Mouse (Mus musculus) embryonic facial prominence, embryonic 11.5 days (tissue): ENCODE data around the gene Slc28a1. TPM values are rescaled to one million over a fixed set of nuclear protein-coding genes. Genes with fewer than 3 reads are reported as not detected.
A peak's percentile ranks its signal among the peaks of the same experiment; 100 is the strongest.

Source experiments
- ATAC-seq: fragments of 200-750 bp; cut with Nextera tagmentation; replicated peaks from 2 replicates; pipeline ENCODE4 v1.8.0; 2017; ENCODE audit warnings: low read depth; ENCODE audit not compliant: insufficient number of reproducible peaks, low FRiP score, low TSS enrichment
- DNase-seq: peaks from one replicate; pipeline ENCODE4 v3.0.0-alpha.2; 2015; ENCODE audit warnings: low spot score
- H3K27ac ChIP-seq: fragments of 300-500 bp; sonication (generic); replicated peaks from 2 replicates; pipeline ENCODE4 v1.5.1; 2014; ENCODE audit warnings: mild to moderate bottlenecking, low read depth, low read length, control low read depth
- H3K27me3 ChIP-seq: fragments of 300-500 bp; sonication (generic); 2 replicates; pipeline ENCODE4 v1.6.1; 2014; ENCODE audit warnings: mild to moderate bottlenecking, low read length, moderate library complexity, mixed read lengths; ENCODE audit not compliant: control insufficient read depth, insufficient read depth
- H3K36me3 ChIP-seq: fragments of 300-500 bp; sonication (generic); replicated peaks from 2 replicates; pipeline ENCODE4 v1.6.1; 2014; ENCODE audit warnings: low read depth, mild to moderate bottlenecking, low read length, moderate library complexity, mixed read lengths; ENCODE audit not compliant: control insufficient read depth, insufficient read depth
- H3K4me1 ChIP-seq: fragments of 300-500 bp; sonication (generic); 2 replicates; pipeline ENCODE4 v1.6.1; 2014; ENCODE audit warnings: low read length, mixed read lengths; ENCODE audit not compliant: control insufficient read depth, insufficient read depth
- H3K4me2 ChIP-seq: fragments of 300-500 bp; sonication (generic); 2 replicates; pipeline ENCODE4 v1.6.1; 2014; ENCODE audit warnings: low read depth, mild to moderate bottlenecking, control low read depth, low read length, moderate library complexity
- H3K4me3 ChIP-seq: fragments of 300-500 bp; sonication (generic); 2 replicates; pipeline ENCODE4 v1.5.1; 2014; ENCODE audit warnings: low read depth, low read length, control low read depth
- H3K9ac ChIP-seq: fragments of 300-500 bp; sonication (generic); replicated peaks from 2 replicates; pipeline ENCODE4 v1.6.1; 2014; ENCODE audit warnings: mild to moderate bottlenecking, control low read depth, low read length
- H3K9me3 ChIP-seq: fragments of 300-500 bp; sonication (generic); replicated peaks from 2 replicates; pipeline ENCODE4 v1.6.1; 2016; ENCODE audit warnings: mild to moderate bottlenecking, low read length, inconsistent platforms, mixed read lengths; ENCODE audit not compliant: control insufficient read depth
- WGBS: fragments of 180-500 bp; shearing (Covaris S2); extraction: QIAGEN DNeasy Blood & Tissue Kit; methylation state at CpG from one replicate; pipeline ENCODE4 v1.1.7; 2014; 5-methylcytosine and 5-hydroxymethylcytosine counted together
- polyA plus RNA-seq: library from polyadenylated mRNA; unstranded; fragments of >200 nt; fragmentation: Nextera tagmentation; extraction: Ambion mirVana; gene quantifications from 2 replicates; pipeline ENCODE4 v1.2.1, GENCODE M21; 2014

Gene Slc28a1
- 0.07 TPM in 1 of 2 replicates, not detected in the other for polyA plus RNA-seq

- Histone ChIP-seq H3K4me1 (no peaks in the 10 kb centered on the region), H3K4me3 (no peak within 1 kb of the TSS), H3K9ac (no peak within 1 kb of the TSS), H3K27ac (no peak within 1 kb of the TSS), H3K4me2 (no peak within 1 kb of the TSS), H3K9me3 (no peaks in the 10 kb centered on the region), H3K27me3 (no peaks in the 10 kb centered on the region), H3K36me3 (no peaks in the 10 kb centered on the region)
- 81% methylated on average over 6 of the region's 6 CpGs for WGBS
- no peak for DNase-seq
- no peak for ATAC-seq
Observed at GRCm38 (mm10) chr7:81114555-81114954, at the start of gene Slc28a1. Gene Slc28a1, plus strand, starts transcription at chr7:81114799.

GRCm38 (mm10) chr7:81066714-81067113 is 47.9 kb upstream of the Slc28a1 start:
- no peaks in the 10 kb centered on the region for H3K4me1 ChIP-seq
- H3K4me3 ChIP-seq = no peak overlapping the region
- no peak for DNase-seq

GRCm38 (mm10) chr7:81072463-81072862 is 42.1 kb upstream of the Slc28a1 start:
- Histone ChIP-seq H3K9ac (no peak overlapping the region), H3K4me1 (no peaks in the 10 kb centered on the region), H3K9me3 (no peaks in the 10 kb centered on the region), H3K27ac (no peak overlapping the region), H3K4me2 (no peak overlapping the region), H3K36me3 (no peaks in the 10 kb centered on the region), H3K27me3 (no peaks in the 10 kb centered on the region), H3K4me3 (no peak overlapping the region)
- 26% methylated on average over 5 of the region's 5 CpGs for WGBS
- DNase-seq (no peak), ATAC-seq (no peak)

More at GRCm38 (mm10) chr7:81066714-81067113, 47.9 kb upstream of the Slc28a1 start:
- Histone ChIP-seq H3K9me3 (no peaks in the 10 kb centered on the region), H3K4me2 (no peak overlapping the region), H3K9ac (no peak overlapping the region), H3K27me3 (no peaks in the 10 kb centered on the region), H3K27ac (no peak overlapping the region), H3K36me3 (no peaks in the 10 kb centered on the region)
- ATAC-seq = no peak
- WGBS = 35% methylated on average over 6 of the region's 6 CpGs

- no peak for ATAC-seq
- no peak overlapping the region for H3K9ac ChIP-seq
- no peak for DNase-seq
Observed at GRCm38 (mm10) chr7:81073273-81073672, 41.3 kb upstream of the Slc28a1 start.

GRCm38 (mm10) chr7:81074546-81074945 is 40.1 kb upstream of the Slc28a1 start:
- Histone ChIP-seq H3K36me3 (no peaks in the 10 kb centered on the region), H3K4me2 (no peak overlapping the region), H3K4me3 (no peak overlapping the region), H3K27ac (no peak overlapping the region), H3K4me1 (no peaks in the 10 kb centered on the region), H3K27me3 (no peaks in the 10 kb centered on the region), H3K9ac (no peak overlapping the region), H3K9me3 (no peaks in the 10 kb centered on the region)
- no peak for ATAC-seq
- 43% methylated on average over 9 of the region's 9 CpGs for WGBS
- peak; percentile 35 for DNase-seq

More at GRCm38 (mm10) chr7:81073273-81073672, 41.3 kb upstream of the Slc28a1 start:
- Histone ChIP-seq H3K36me3 (no peaks in the 10 kb centered on the region), H3K9me3 (no peaks in the 10 kb centered on the region), H3K4me2 (no peak overlapping the region), H3K4me1 (no peaks in the 10 kb centered on the region), H3K27ac (no peak overlapping the region), H3K4me3 (no peak overlapping the region), H3K27me3 (no peaks in the 10 kb centered on the region)
- 79% methylated on average over 5 of the region's 5 CpGs for WGBS

GRCm38 (mm10) chr7:81075299-81075698 is 39.3 kb upstream of the Slc28a1 start:
- no peak for DNase-seq
- Histone ChIP-seq H3K4me3 (no peak overlapping the region), H3K4me2 (no peak overlapping the region), H3K4me1 (no peaks in the 10 kb centered on the region), H3K9ac (no peak overlapping the region), H3K36me3 (no peaks in the 10 kb centered on the region), H3K27ac (no peak overlapping the region), H3K27me3 (no peaks in the 10 kb centered on the region), H3K9me3 (no peaks in the 10 kb centered on the region)
- ATAC-seq = no peak
- WGBS = 58% methylated on average over 7 of the region's 7 CpGs

- DNase-seq (no peak), ATAC-seq (no peak)
- no peaks in the 10 kb centered on the region for H3K27me3 ChIP-seq
- no peak overlapping the region for H3K4me2 ChIP-seq
- H3K9me3 ChIP-seq = no peaks in the 10 kb centered on the region
- H3K4me1 ChIP-seq = no peaks in the 10 kb centered on the region
- no peak overlapping the region for H3K27ac ChIP-seq
- H3K36me3 ChIP-seq = no peaks in the 10 kb centered on the region
- 80% methylated on average over 5 of the region's 5 CpGs for WGBS
- no peak overlapping the region for H3K4me3 ChIP-seq
- no peak overlapping the region for H3K9ac ChIP-seq
Observed at GRCm38 (mm10) chr7:81075732-81076131, 38.9 kb upstream of the Slc28a1 start.

GRCm38 (mm10) chr7:81077009-81077408 is 37.6 kb upstream of the Slc28a1 start:
- Histone ChIP-seq H3K27ac (no peak overlapping the region), H3K27me3 (no peaks in the 10 kb centered on the region), H3K9ac (no peak overlapping the region), H3K9me3 (no peaks in the 10 kb centered on the region), H3K4me1 (no peaks in the 10 kb centered on the region), H3K4me2 (no peak overlapping the region), H3K36me3 (no peaks in the 10 kb centered on the region), H3K4me3 (no peak overlapping the region)
- no peak for ATAC-seq
- no peak for DNase-seq
- 64% methylated on average over 6 of the region's 6 CpGs for WGBS
